Mouse (Mus musculus) heart, embryonic 16.5 days (tissue): ENCODE measurements around the gene Rpl27. TPM values are rescaled to one million over a fixed set of nuclear protein-coding genes. Genes with fewer than 3 reads are reported as not detected.

Experiments
- microRNA-seq: library from miRNA; unstranded; fragments of <30 nt; microRNA quantifications from one replicate; pipeline ENCODE4, GENCODE M21; 2017
- polyA plus RNA-seq: library from polyadenylated mRNA; unstranded; fragments of >200 nt; fragmentation: Nextera tagmentation; extraction: Ambion mirVana; gene quantifications from 2 replicates; pipeline ENCODE4 v1.2.1, GENCODE M21; 2015

Gene Rpl27
- polyA plus RNA-seq, 1 experiment from 2014 or later = 166 TPM

Small RNA genes within 50 kb of the gene (microRNA-seq; reads per million reads assigned to microRNA genes)
- gene Mir6929 = 0.79 reads per million

Other genes with a start within 250 kb of the Rpl27 start
- gene Ezh1, start 215.8 kb upstream of the Rpl27 start, polyA plus RNA-seq = 14.7 and 17.1 TPM in 2 replicates
- gene Ramp2, start 196.3 kb upstream of the Rpl27 start, polyA plus RNA-seq = 203 and 204 TPM in 2 replicates
- gene Vps25, start 188.6 kb upstream of the Rpl27 start, polyA plus RNA-seq = 105 and 107 TPM in 2 replicates
- 6.8 and 7.3 TPM in 2 replicates for gene Wnk4, start 181.7 kb upstream of the Rpl27 start, polyA plus RNA-seq
- 0.87 and 0.91 TPM in 2 replicates for gene Cntd1, start 163.3 kb upstream of the Rpl27 start, polyA plus RNA-seq
- 166 and 175 TPM in 2 replicates for gene Coa3, start 163.2 kb upstream of the Rpl27 start, polyA plus RNA-seq
- gene Becn1, start 140.0 kb upstream of the Rpl27 start, polyA plus RNA-seq = 135 TPM in 2 replicates
- 94.1 and 103 TPM in 2 replicates for gene Psme3, start 126.1 kb upstream of the Rpl27 start, polyA plus RNA-seq
- gene Aoc2, start 117.2 kb upstream of the Rpl27 start, polyA plus RNA-seq = 0.89 and 0.92 TPM in 2 replicates
- 2.2 and 2.6 TPM in 2 replicates for gene Aoc3, start 111.7 kb upstream of the Rpl27 start, polyA plus RNA-seq
- not detected in 2 replicates for gene G6pc, start 74.7 kb upstream of the Rpl27 start, polyA plus RNA-seq
- 42.8 and 44.6 TPM in 2 replicates for gene Aarsd1, start 24.7 kb upstream of the Rpl27 start, polyA plus RNA-seq
- 15.8 and 17.2 TPM in 2 replicates for gene Gm27029, start 17.5 kb upstream of the Rpl27 start, polyA plus RNA-seq
- gene Rundc1, start 17.2 kb upstream of the Rpl27 start, polyA plus RNA-seq = 15.4 and 17.0 TPM in 2 replicates
- gene Ptges3l, start 17.0 kb upstream of the Rpl27 start, polyA plus RNA-seq = 78.9 and 83.6 TPM in 2 replicates
- gene Ifi35, start 6.1 kb downstream of the Rpl27 start, polyA plus RNA-seq = 25.1 and 31.9 TPM in 2 replicates
- gene Rnd2, start 22.7 kb downstream of the Rpl27 start, polyA plus RNA-seq = 7.9 and 8.2 TPM in 2 replicates
- 33.0 and 37.9 TPM in 2 replicates for gene Vat1, start 23.9 kb downstream of the Rpl27 start, polyA plus RNA-seq
- gene Brca1, start 109.7 kb downstream of the Rpl27 start, polyA plus RNA-seq = 5.8 and 7.1 TPM in 2 replicates
- 65.4 and 65.5 TPM in 2 replicates for gene Nbr1, start 109.9 kb downstream of the Rpl27 start, polyA plus RNA-seq
- 3.5 and 4.3 TPM in 2 replicates for gene Tmem106a, start 139.9 kb downstream of the Rpl27 start, polyA plus RNA-seq
- not detected in 2 replicates for gene Gm11634, start 157.0 kb downstream of the Rpl27 start, polyA plus RNA-seq
- gene Rdm1, start 184.9 kb downstream of the Rpl27 start, polyA plus RNA-seq = 48.5 and 53.1 TPM in 2 replicates
- gene Arl4d, start 223.2 kb downstream of the Rpl27 start, polyA plus RNA-seq = 6.4 and 7.8 TPM in 2 replicates